Mouse (Mus musculus) bone marrow, adult 2 months (tissue): ENCODE results near the gene Cfap300.

ENCODE experiments used
- CTCF ChIP-seq: fragments of 200-500 bp; IDR thresholded peaks from 2 replicates; pipeline ENCODE4 v1.5.1; 2011; ENCODE audit warnings: low read length, control low read depth; ENCODE audit not compliant: control insufficient read depth, insufficient read depth
- POLR2A ChIP-seq: fragments of 200-500 bp; IDR thresholded peaks from 2 replicates; pipeline ENCODE4 v1.6.1; 2011; ENCODE audit warnings: low read depth, mild to moderate bottlenecking, control low read depth, low read length, borderline replicate concordance; ENCODE audit not compliant: control insufficient read depth

- TF ChIP-seq CTCF (no peak), POLR2A (no peak)
Measured at GRCm38 (mm10) chr9:8018609-8019008, 24.0 kb downstream of the Cfap300 start.
